Mouse (Mus musculus) heart, postnatal 4 days (tissue): ENCODE results near the gene Pitpnm3. TPM values are rescaled to one million over a fixed set of nuclear protein-coding genes. Genes with fewer than 3 reads are reported as not detected.

Experiments used
- DNase-seq: peaks from one replicate; pipeline ENCODE4 v3.0.0; 2021
- total RNA-seq, 2 experiments: library from RNA; stranded (reverse); gene quantifications; 2 replicates each; pipeline ENCODE4 v1.2.3; 2021

Pitpnm3 gene
- total RNA-seq, 2 experiments from 2014 or later: 1.7 TPM

- no peak for DNase-seq
Measured at GRCm38 (mm10) chr11:72014674-72015073, 120.9 kb downstream of the Pitpnm3 start.

GRCm38 (mm10) chr11:72011955-72012354 is 123.6 kb downstream of the Pitpnm3 start:
- DNase-seq: no peak

DNA sequence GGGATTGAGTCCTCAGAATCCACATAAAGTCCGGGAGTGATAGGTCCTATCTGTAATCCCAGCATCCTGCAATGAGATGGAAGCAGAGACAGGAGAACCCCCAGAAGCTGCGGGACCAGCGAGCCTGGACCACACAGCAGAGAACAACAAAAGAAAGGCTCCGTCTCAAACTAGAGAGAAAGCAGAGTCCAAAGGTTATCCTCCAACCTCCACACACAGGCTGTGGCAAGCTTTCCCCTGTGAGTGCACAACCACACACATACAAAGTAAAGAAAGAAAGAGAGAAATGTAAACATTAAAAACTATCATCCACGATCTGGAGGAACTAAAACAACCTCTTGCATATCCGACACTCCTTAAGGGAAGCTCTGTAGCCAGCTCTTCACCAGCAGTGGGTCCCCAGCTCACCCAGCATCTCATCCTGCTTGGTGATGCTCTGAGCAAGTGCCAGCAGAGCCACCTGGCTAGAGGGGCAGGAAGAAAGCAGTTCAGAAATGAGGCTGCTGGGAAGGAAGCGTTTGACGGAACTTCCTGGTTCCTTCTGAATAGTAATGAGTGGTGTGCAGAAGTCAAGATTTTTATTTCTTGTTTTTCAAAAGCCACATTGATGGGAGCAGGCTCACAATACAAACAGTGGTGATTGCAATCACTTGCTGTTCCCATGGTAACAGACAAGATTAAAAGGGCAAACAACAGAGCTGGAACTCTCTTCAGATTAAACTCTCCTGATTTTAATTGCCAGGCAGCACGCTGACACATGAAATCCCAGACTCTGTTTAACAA is 124.4 kb downstream of the Pitpnm3 start:
- DNase-seq: no peak

GRCm38 (mm10) chr11:72010367-72010766 is 125.2 kb downstream of the Pitpnm3 start:
- no peak for DNase-seq

DNA sequence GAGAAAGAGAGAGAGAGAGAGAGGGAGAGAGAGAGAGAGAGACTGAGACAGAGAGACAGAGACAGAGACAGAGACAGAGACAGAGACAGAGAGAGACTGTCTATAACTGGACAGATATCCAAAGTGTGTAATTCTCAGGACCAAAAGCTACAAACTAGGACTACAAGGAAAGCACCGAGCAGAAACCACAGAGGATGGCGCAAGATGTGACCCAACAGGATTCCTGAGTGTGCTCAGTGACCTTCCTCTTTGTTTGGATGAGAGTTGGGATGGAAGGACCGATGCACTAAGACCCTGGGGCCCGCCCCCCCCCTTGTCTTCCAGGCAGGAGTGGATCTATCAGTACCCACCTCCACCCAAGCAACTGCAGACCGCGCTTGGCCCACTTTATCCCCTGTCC is 130.0 kb downstream of the Pitpnm3 start:
- no peak for DNase-seq

- no peak for DNase-seq
Measured at GRCm38 (mm10) chr11:72003171-72003570, 132.4 kb downstream of the Pitpnm3 start.

DNA sequence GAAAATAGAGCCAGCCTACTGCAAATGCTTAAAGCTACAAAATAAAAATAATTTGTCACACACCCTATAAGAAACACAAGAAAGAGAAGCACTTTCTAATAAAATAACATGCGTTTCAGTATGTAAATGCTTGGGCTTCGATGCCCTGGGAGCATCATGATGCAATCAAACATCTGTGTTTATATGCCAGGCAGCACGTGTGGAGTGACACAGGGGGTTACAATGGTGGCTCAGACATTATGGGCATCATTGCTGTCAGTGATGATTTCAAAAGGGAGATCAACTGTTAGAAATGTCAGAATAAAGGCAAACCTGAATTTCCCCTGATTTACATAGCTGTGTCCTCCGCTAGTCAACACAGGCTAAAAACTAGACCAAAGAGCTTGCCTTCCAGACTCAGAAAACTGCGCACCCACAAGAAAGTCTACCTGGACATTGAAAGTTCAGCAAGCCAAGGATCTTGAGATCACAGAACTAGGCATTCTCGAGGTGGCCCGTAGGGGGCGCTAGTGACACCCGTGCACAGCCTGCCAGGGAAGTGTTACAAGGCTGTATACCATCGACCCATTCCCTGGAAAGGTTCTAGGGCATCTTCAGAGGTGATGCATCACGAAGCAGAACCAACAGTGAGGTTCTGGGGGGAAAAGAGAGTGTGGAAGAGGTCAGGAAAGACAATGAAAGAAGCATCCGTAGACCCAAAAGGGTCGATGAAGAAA is 133.3 kb downstream of the Pitpnm3 start:
- peak; percentile 34 for DNase-seq

DNA sequence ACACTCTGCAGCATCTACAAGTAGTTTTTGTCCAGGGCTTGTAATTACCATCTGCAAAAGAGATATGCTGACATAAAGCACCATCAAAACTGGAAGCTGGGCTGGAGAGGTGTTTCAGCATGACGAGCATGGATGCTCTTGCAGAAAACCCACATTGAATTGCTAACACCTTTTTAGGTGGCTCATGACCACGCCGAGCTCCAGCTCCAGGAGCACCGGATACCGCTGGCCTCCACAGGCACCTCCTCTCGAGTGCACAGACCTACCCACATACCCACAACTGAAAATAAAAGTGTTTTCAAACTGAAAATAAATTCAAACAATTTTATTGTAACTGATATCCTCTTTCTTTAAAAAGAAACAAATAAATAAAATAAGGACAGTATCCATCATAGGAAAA is 135.4 kb downstream of the Pitpnm3 start:
- no peak for DNase-seq

Other genes with a start within 250 kb of the Pitpnm3 start
- gene Aipl1, start 98.3 kb downstream of the Pitpnm3 start, total RNA-seq: under 1 TPM in 1 of 2 experiments, not detected in 1; 0.29 TPM
- gene Pimreg, start 93.7 kb downstream of the Pitpnm3 start, total RNA-seq: 10 to 100 TPM; 30.5 to 38.3 TPM
- gene Gm43951, start 71.1 kb upstream of the Pitpnm3 start, total RNA-seq: under 1 TPM; 0.45 TPM
- gene 4933427D14Rik, start 71.7 kb upstream of the Pitpnm3 start, total RNA-seq: 1 to 10 TPM; 6.0 to 7.4 TPM
- 10 to 100 TPM; 47.4 to 48.7 TPM for gene Txndc17, start 71.8 kb upstream of the Pitpnm3 start, total RNA-seq
- 10 to 100 TPM; 12.0 to 12.5 TPM for gene Med31, start 79.8 kb upstream of the Pitpnm3 start, total RNA-seq
- gene Slc13a5, start 131.4 kb upstream of the Pitpnm3 start, total RNA-seq: under 1 TPM; 0.38 to 0.50 TPM
- gene Xaf1, start 165.9 kb upstream of the Pitpnm3 start, total RNA-seq: 1 to 10 TPM; 7.6 to 7.7 TPM
- gene Fbxo39, start 178.7 kb upstream of the Pitpnm3 start, total RNA-seq: not detected
- gene Tekt1, start 226.7 kb upstream of the Pitpnm3 start, total RNA-seq: under 1 TPM; 0.26 to 0.50 TPM